Mouse (Mus musculus) hindbrain, embryonic 10.5 days (tissue): ENCODE measurements around the gene Prkcsh. TPM values are rescaled to one million over a fixed set of nuclear protein-coding genes. Genes with fewer than 3 reads are reported as not detected.

Experiments
- DNase-seq: peaks from one replicate; pipeline ENCODE4 v3.0.0-alpha.2; 2017; ENCODE audit warnings: low spot score
- H3K27ac ChIP-seq: fragments of 300-500 bp; sonication (generic); 2 replicates; pipeline ENCODE4 v1.5.1; 2016; ENCODE audit warnings: mild to moderate bottlenecking, moderate library complexity
- H3K27me3 ChIP-seq: fragments of 300-500 bp; sonication (generic); 2 replicates; pipeline ENCODE4 v1.6.1; 2016; ENCODE audit warnings: mild to moderate bottlenecking; ENCODE audit not compliant: poor library complexity, insufficient read depth, severe bottlenecking
- H3K36me3 ChIP-seq: fragments of 300-500 bp; sonication (generic); 2 replicates; pipeline ENCODE4 v1.6.1; 2016; ENCODE audit warnings: mild to moderate bottlenecking, moderate library complexity
- H3K4me1 ChIP-seq: fragments of 300-500 bp; sonication (generic); replicated peaks from 2 replicates; pipeline ENCODE4 v1.6.1; 2016; ENCODE audit warnings: mild to moderate bottlenecking
- H3K4me3 ChIP-seq: fragments of 300-500 bp; sonication (generic); 2 replicates; pipeline ENCODE4 v1.5.1; 2016; ENCODE audit warnings: mild to moderate bottlenecking, moderate library complexity
- H3K9me3 ChIP-seq: fragments of 300-500 bp; sonication (generic); 2 replicates; pipeline ENCODE4 v1.6.1; 2016; ENCODE audit warnings: mild to moderate bottlenecking, moderate library complexity
- WGBS: fragments of 180-500 bp; shearing (Covaris S2); methylation state at CpG from one replicate; pipeline ENCODE4 v1.1.7; 2016; 5-methylcytosine and 5-hydroxymethylcytosine counted together
- polyA plus RNA-seq: library from polyadenylated mRNA; unstranded; fragments of >200 nt; fragmentation: Nextera tagmentation; extraction: Ambion mirVana; gene quantifications from 2 replicates; pipeline ENCODE4 v1.2.1, GENCODE M21; 2016

Prkcsh gene
- polyA plus RNA-seq, 1 experiment from 2014 or later = 115 TPM

DNA sequence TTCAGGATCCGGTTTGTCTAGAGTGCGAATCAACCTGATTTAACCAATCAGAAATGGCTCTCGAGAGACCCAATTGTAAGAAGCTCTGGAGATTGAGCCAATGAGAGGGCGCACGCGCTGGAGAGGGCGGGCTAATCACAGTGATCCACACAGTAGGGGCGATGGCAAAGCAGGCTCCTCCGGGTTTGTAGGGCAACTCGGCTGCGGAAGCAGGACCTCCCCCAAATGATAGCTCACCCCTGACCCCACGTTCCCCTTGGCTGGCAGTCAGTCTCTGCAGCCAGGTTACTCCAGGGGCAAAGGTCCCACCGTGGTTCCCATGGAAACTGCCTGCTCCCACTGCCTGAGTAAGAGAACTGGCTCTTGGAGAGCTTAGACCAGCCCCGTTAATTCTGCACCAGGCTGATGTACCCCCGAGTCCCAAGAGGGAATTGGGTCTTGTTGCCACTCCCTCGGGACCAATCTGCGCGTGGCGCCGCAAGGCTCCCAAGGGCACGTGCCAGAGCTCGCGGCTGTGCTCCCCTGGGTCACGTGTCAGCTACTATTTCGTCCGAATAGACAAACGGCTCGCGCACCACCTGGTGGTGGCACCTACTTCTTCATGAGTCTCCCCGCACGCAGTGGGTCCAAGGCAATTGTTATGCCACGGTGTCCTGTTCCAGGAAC lies 51.9 kb downstream of the Prkcsh start:
- Histone ChIP-seq H3K36me3 (peaks cover 28% of the 10 kb centered on the region), H3K9me3 (no peaks in the 10 kb centered on the region), H3K27me3 (peaks cover 61% of the 10 kb centered on the region), H3K27ac (peak overlapping the region; percentile 20; the same call in 1 of the 2 replicates), H3K4me1 (peaks cover 44% of the 10 kb centered on the region), H3K4me3 (peak overlapping the region; percentile 39)
- WGBS = 2% methylated on average over 32 of the region's 32 CpGs
- peak; percentile 83 for DNase-seq

DNA sequence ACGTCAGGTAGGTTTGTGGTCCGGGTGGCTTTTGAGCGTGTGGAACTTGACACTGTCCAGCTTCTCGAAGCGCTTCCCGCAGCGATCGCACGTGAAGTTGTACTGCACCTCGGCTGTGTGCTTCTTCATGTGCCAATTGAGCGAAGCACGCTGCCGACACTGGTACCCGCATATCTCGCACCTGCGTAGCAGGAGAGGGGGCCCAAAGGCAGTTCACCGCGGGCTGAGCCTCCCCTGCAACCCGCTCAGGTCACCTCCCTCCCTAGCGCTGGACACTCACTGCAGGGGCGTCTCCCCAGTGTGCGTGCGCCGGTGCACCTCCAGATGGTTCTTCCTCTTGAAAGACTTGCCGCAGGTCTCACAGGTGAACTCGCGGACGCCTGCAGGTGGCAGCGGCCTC lies 53.1 kb downstream of the Prkcsh start:
- Histone ChIP-seq H3K4me1 (peaks cover 32% of the 10 kb centered on the region), H3K27ac (no peak overlapping the region), H3K27me3 (peaks cover 50% of the 10 kb centered on the region), H3K9me3 (no peaks in the 10 kb centered on the region), H3K36me3 (peaks cover 38% of the 10 kb centered on the region), H3K4me3 (no peak overlapping the region)
- no peak for DNase-seq
- 37% methylated on average over 29 of the region's 29 CpGs for WGBS

DNA sequence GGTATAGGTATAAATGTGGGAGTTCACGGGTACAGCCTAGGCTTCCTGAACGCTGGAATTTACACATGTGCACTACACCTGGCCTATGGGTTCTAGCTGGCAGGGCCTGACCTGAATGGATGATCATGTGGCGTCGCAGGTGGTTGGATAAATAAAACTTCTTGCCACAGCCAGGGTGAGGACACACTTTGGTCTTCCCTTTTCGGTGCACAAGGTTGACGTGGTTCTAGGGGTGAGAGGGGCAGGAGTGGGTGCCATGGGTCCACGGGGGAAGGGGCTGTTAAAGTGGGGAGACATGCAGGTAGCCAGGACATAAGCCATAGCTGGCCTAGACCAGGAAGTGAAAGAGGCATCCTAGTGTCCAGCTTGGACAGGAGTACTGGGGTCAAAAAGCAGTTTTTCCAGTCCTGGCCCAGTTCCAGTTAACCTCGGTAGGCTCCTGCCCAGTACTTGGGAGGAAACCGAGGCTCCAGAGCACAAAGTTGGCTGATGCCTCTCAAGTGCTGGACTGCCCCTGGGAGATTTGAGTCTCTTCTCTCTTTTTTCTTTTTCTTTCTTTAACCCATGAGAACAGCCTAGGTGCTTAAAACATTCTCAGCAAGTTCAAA lies 53.8 kb downstream of the Prkcsh start:
- Histone ChIP-seq H3K4me1 (peaks cover 25% of the 10 kb centered on the region), H3K4me3 (no peak overlapping the region), H3K36me3 (peaks cover 45% of the 10 kb centered on the region), H3K27ac (no peak overlapping the region), H3K9me3 (no peaks in the 10 kb centered on the region), H3K27me3 (peaks cover 43% of the 10 kb centered on the region)
- WGBS = 78% methylated on average over 9 of the region's 9 CpGs
- no peak for DNase-seq

- Histone ChIP-seq H3K4me1 (peaks cover 19% of the 10 kb centered on the region), H3K27me3 (peaks cover 36% of the 10 kb centered on the region), H3K9me3 (no peaks in the 10 kb centered on the region), H3K36me3 (peaks cover 52% of the 10 kb centered on the region), H3K27ac (no peak overlapping the region), H3K4me3 (no peak overlapping the region)
- WGBS = 92% methylated on average over 9 of the region's 9 CpGs
- DNase-seq = no peak
Measured at GRCm38 (mm10) chr9:22057031-22057517, 54.5 kb downstream of the Prkcsh start.

DNA sequence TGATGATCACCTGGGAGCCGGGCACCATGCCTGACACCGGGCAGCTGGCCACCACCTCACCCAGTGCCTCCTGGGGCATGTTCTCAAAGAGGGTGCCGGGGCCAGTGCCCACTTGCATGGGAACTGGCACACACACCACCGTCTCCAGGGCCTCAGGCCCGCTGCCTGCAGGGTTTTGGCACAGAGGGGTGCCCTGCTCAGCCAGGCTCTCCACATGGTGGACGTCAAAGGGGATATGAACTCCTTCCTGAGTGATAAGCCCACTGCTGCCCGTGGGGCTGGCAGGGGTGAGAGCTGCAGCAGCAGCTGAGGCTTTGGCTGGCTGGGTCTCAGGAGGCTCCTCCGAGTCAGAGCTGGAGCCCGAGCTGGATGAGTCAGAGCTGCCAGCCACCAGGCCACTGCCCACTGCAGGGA lies 55.4 kb downstream of the Prkcsh start:
- 91% methylated on average over 9 of the region's 9 CpGs for WGBS
- Histone ChIP-seq H3K27me3 (peaks cover 27% of the 10 kb centered on the region), H3K36me3 (peaks cover 61% of the 10 kb centered on the region), H3K4me3 (no peak overlapping the region), H3K27ac (no peak overlapping the region), H3K4me1 (peaks cover 16% of the 10 kb centered on the region), H3K9me3 (no peaks in the 10 kb centered on the region)
- no peak for DNase-seq

- DNase-seq = no peak
- Histone ChIP-seq H3K36me3 (peaks cover 95% of the 10 kb centered on the region), H3K27me3 (peaks cover under 1% of the 10 kb centered on the region), H3K4me3 (no peak overlapping the region), H3K4me1 (no peaks in the 10 kb centered on the region), H3K27ac (no peak overlapping the region), H3K9me3 (no peaks in the 10 kb centered on the region)
- WGBS = 83% methylated on average over 2 of the region's 2 CpGs
Measured at GRCm38 (mm10) chr9:22061339-22061738, 58.7 kb downstream of the Prkcsh start.

Other genes starting within 250 kb of the Prkcsh start
- 132 and 165 TPM in 2 replicates for gene Spc24, start 242.5 kb upstream of the Prkcsh start, polyA plus RNA-seq
- 10.0 and 11.0 TPM in 2 replicates for gene Kank2, start 204.1 kb upstream of the Prkcsh start, polyA plus RNA-seq
- 0.70 and 0.85 TPM in 2 replicates for gene Angptl8, start 167.3 kb upstream of the Prkcsh start, polyA plus RNA-seq
- 23.7 and 24.1 TPM in 2 replicates for gene Dock6, start 150.2 kb upstream of the Prkcsh start, polyA plus RNA-seq
- gene Rab3d, start 84.6 kb upstream of the Prkcsh start, polyA plus RNA-seq = 8.9 and 10.9 TPM in 2 replicates
- gene Ccdc159, start 75.3 kb upstream of the Prkcsh start, polyA plus RNA-seq = 4.2 and 5.1 TPM in 2 replicates
- gene Tmem205, start 75.2 kb upstream of the Prkcsh start, polyA plus RNA-seq = 39.1 and 46.1 TPM in 2 replicates
- gene Plppr2, start 65.8 kb upstream of the Prkcsh start, polyA plus RNA-seq = 15.6 and 30.6 TPM in 2 replicates
- 7.1 and 9.3 TPM in 2 replicates for gene Swsap1, start 47.1 kb upstream of the Prkcsh start, polyA plus RNA-seq
- 9.3 and 9.6 TPM in 2 replicates for gene Epor, start 39.3 kb upstream of the Prkcsh start, polyA plus RNA-seq
- 3.7 and 5.7 TPM in 2 replicates for gene Rgl3, start 13.4 kb upstream of the Prkcsh start, polyA plus RNA-seq
- gene Ccdc151, start 172 bp upstream of the Prkcsh start, polyA plus RNA-seq = 5.1 and 6.7 TPM in 2 replicates
- gene Elavl3, start 49.2 kb downstream of the Prkcsh start, polyA plus RNA-seq = 22.7 and 57.1 TPM in 2 replicates
- not detected in 2 replicates for gene Gm49318, start 68.5 kb downstream of the Prkcsh start, polyA plus RNA-seq
- 11.1 and 15.4 TPM in 2 replicates for gene Zfp653, start 68.6 kb downstream of the Prkcsh start, polyA plus RNA-seq
- 42.6 and 45.5 TPM in 2 replicates for gene Ecsit, start 82.6 kb downstream of the Prkcsh start, polyA plus RNA-seq
- 2.4 TPM in 2 replicates for gene Cnn1, start 96.4 kb downstream of the Prkcsh start, polyA plus RNA-seq
- gene Elof1, start 114.4 kb downstream of the Prkcsh start, polyA plus RNA-seq = 250 and 261 TPM in 2 replicates
- gene Acp5, start 132.9 kb downstream of the Prkcsh start, polyA plus RNA-seq = 20.9 and 23.7 TPM in 2 replicates
- gene Pigyl, start 154.0 kb downstream of the Prkcsh start, polyA plus RNA-seq = 55.6 and 68.3 TPM in 2 replicates
- 0.11 TPM in 1 of 2 replicates, not detected in the other for gene Zfp872, start 185.3 kb downstream of the Prkcsh start, polyA plus RNA-seq
- gene Zfp809, start 222.9 kb downstream of the Prkcsh start, polyA plus RNA-seq = 9.0 and 10.5 TPM in 2 replicates